Mouse (Mus musculus) heart, postnatal 0 days (tissue): Measurements from ENCODE around the gene Ksr2. TPM values are rescaled to one million over a fixed set of nuclear protein-coding genes. Genes with fewer than 3 reads are reported as not detected.

ENCODE experiments used
- ATAC-seq: fragments of 200-750 bp; cut with Nextera tagmentation; 2 replicates; pipeline ENCODE4 v1.8.0; 2017; ENCODE audit warnings: low read depth, moderate number of reproducible peaks, moderate library complexity; ENCODE audit not compliant: insufficient read depth
- DNase-seq: peaks from one replicate; pipeline ENCODE4 v3.0.0-alpha.2; 2016; ENCODE audit warnings: low spot score
- H3K27ac ChIP-seq: fragments of 300-500 bp; sonication (generic); 2 replicates; pipeline ENCODE4 v1.5.1; 2014; ENCODE audit warnings: low read depth, mild to moderate bottlenecking
- H3K27me3 ChIP-seq: fragments of 300-500 bp; sonication (generic); 2 replicates; pipeline ENCODE4 v1.6.1; 2014; ENCODE audit warnings: low read length, mixed read lengths; ENCODE audit not compliant: control insufficient read depth, insufficient read depth
- H3K36me3 ChIP-seq: fragments of 300-500 bp; sonication (generic); replicated peaks from 2 replicates; pipeline ENCODE4 v1.6.1; 2014; ENCODE audit warnings: low read length, mixed read lengths; ENCODE audit not compliant: control insufficient read depth, insufficient read depth
- H3K4me1 ChIP-seq: fragments of 300-500 bp; sonication (generic); 2 replicates; pipeline ENCODE4 v1.6.1; 2014; ENCODE audit warnings: antibody characterized with exemption; ENCODE audit not compliant: control insufficient read depth, insufficient read depth
- H3K4me2 ChIP-seq: fragments of 300-500 bp; sonication (generic); 2 replicates; pipeline ENCODE4 v1.6.1; 2014; ENCODE audit warnings: low read depth, mild to moderate bottlenecking, low read length, moderate library complexity
- H3K4me3 ChIP-seq: fragments of 300-500 bp; sonication (generic); 2 replicates; pipeline ENCODE4 v1.5.1; 2014; ENCODE audit warnings: low read depth, low read length
- H3K9ac ChIP-seq: fragments of 300-500 bp; sonication (generic); replicated peaks from 2 replicates; pipeline ENCODE4 v1.6.1; 2014; ENCODE audit warnings: low read depth, low read length, mixed read lengths
- H3K9me3 ChIP-seq: fragments of 300-500 bp; sonication (generic); replicated peaks from 2 replicates; pipeline ENCODE4 v1.6.1; 2016; ENCODE audit warnings: low read length; ENCODE audit not compliant: control insufficient read depth
- CTCF ChIP-seq: IDR thresholded peaks from 2 replicates; pipeline ENCODE4 v1.5.1; 2016; ENCODE audit warnings: antibody characterized with exemption, control low read depth, low read depth
- EP300 ChIP-seq: IDR thresholded peaks from 2 replicates; pipeline ENCODE4 v1.6.1; 2016; ENCODE audit warnings: antibody characterized with exemption, low read depth
- WGBS: fragments of 180-500 bp; shearing (Covaris S2); extraction: QIAGEN DNeasy Blood & Tissue Kit; methylation state at CpG from one replicate; pipeline ENCODE4 v1.1.7; 2014; 5-methylcytosine and 5-hydroxymethylcytosine counted together
- polyA plus RNA-seq: library from polyadenylated mRNA; unstranded; fragments of >200 nt; fragmentation: Nextera tagmentation; extraction: Ambion mirVana; gene quantifications from 2 replicates; pipeline ENCODE4 v1.2.1, GENCODE M21; 2015
- total RNA-seq: library from RNA; depleted of rRNA; stranded (reverse); fragments of >200 nt; gene quantifications from 2 replicates; pipeline ENCODE4 v1.2.3, GENCODE M21; 2014; ENCODE audit warnings: low replicate concordance

The Ksr2 gene
- total and polyA plus RNA-seq, 2 experiments from 2014 or later, result under 0.01 TPM; not detected in 1

DNA sequence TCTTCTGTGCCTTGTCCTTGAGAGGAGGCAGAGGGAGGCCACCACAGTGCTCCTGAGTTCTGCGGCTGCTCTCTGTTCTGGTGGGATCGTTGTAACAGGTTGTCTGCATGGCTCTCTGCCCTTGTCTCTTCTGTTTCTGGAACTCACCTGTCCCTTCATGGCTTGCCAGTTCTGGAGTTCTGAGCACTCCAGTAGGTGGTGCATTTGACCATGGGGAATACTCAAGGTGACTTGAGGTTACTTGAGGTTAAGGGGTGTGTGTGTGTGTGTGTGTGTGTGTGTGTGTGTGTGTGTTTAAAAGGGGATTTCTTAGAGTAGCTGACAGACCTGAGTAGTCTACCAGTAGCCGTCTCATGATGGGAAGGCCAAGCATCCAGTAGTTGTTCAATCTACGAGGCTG lies 55.2 kb downstream of the Ksr2 start:
- DNase-seq, result no peak
- TF ChIP-seq CTCF (no peak), EP300 (no peak)
- H3K4me3 ChIP-seq, result no peak overlapping the region
- no peaks in the 10 kb centered on the region for H3K4me1 ChIP-seq
- H3K27ac ChIP-seq, result no peak overlapping the region
- WGBS, result 84% methylated on average over 4 of the region's 4 CpGs
- ATAC-seq, result no peak
- H3K4me2 ChIP-seq, result no peak overlapping the region
- no peaks in the 10 kb centered on the region for H3K36me3 ChIP-seq
- no peaks in the 10 kb centered on the region for H3K9me3 ChIP-seq
- no peaks in the 10 kb centered on the region for H3K27me3 ChIP-seq
- no peak overlapping the region for H3K9ac ChIP-seq

DNA sequence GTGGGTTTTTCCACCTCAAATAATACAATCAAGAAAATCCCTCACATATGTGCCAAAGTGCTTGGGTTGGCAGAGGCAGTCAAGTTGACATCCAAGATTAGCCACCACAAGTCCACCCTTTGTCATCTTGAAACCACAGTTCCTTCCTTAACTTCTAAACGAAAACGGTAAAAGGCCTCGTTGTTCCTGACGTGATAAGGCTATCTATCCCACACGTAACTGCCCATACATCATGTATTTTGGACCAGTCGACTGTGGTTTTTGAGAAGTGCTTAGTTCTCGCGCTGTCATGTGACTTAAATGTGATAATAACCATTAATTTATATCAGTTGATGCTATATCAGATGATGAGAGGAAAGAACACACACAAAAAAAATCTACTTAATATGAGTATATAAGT lies 55.8 kb downstream of the Ksr2 start:
- Histone ChIP-seq H3K4me2 (no peak overlapping the region), H3K4me1 (no peaks in the 10 kb centered on the region), H3K9me3 (no peaks in the 10 kb centered on the region), H3K4me3 (no peak overlapping the region), H3K27me3 (no peaks in the 10 kb centered on the region), H3K36me3 (no peaks in the 10 kb centered on the region), H3K9ac (no peak overlapping the region), H3K27ac (no peak overlapping the region)
- no peak for TF ChIP-seq EP300
- TF ChIP-seq CTCF, result no peak
- no peak for ATAC-seq
- 60% methylated on average over 8 of the region's 8 CpGs for WGBS
- no peak for DNase-seq

DNA sequence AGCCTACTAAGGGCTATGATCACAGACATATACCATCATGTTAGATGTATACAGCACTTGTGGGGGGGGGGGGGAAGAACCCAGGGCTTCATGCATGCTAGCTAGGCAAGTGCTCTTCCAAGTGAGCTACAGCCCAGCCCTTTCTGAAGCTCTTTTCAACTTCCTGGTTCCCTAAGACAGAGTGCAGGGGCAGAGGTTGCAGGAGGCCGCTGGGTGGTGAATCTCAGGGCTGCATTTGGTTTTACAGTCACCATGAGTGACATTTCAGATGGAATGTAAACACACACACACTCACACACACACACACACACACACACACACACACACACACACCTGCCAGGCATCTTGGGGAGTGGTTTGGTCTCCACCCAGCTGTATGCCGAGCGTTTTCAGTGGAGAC lies 67.4 kb downstream of the Ksr2 start:
- 60% methylated on average over 3 of the region's 3 CpGs for WGBS
- H3K9me3 ChIP-seq, result no peaks in the 10 kb centered on the region
- H3K27me3 ChIP-seq, result no peaks in the 10 kb centered on the region
- DNase-seq (no peak), ATAC-seq (no peak)
- no peaks in the 10 kb centered on the region for H3K36me3 ChIP-seq
- H3K4me1 ChIP-seq, result no peaks in the 10 kb centered on the region
- TF ChIP-seq CTCF (no peak), EP300 (no peak)
- H3K27ac ChIP-seq, result no peak overlapping the region
- H3K4me2 ChIP-seq, result no peak overlapping the region
- no peak overlapping the region for H3K9ac ChIP-seq
- H3K4me3 ChIP-seq, result no peak overlapping the region

DNA sequence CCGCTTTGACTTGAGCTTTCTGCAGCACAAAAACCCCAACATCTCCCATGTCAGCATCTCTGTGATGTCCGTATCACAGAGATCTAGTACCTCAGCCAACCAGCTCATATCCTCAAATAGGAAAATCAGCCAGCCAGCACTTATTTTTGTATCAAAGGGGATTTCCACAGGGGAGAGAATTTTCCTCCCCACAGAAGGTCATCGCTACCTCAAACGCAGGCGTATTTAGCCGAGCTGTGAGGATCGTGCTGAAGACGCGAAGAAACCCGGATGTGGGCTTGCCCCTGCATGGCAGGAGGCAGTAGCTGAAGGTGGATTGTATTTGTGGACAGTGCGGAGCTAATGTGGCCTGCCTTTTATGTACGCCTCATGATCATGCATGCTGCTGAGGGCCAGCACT lies 67.8 kb downstream of the Ksr2 start:
- Histone ChIP-seq H3K9ac (no peak overlapping the region), H3K27me3 (no peaks in the 10 kb centered on the region), H3K36me3 (no peaks in the 10 kb centered on the region), H3K9me3 (no peaks in the 10 kb centered on the region), H3K27ac (no peak overlapping the region), H3K4me3 (no peak overlapping the region), H3K4me2 (no peak overlapping the region), H3K4me1 (no peaks in the 10 kb centered on the region)
- DNase-seq (no peak), ATAC-seq (no peak)
- 78% methylated on average over 12 of the region's 12 CpGs for WGBS
- TF ChIP-seq EP300 (no peak), CTCF (no peak)

DNA sequence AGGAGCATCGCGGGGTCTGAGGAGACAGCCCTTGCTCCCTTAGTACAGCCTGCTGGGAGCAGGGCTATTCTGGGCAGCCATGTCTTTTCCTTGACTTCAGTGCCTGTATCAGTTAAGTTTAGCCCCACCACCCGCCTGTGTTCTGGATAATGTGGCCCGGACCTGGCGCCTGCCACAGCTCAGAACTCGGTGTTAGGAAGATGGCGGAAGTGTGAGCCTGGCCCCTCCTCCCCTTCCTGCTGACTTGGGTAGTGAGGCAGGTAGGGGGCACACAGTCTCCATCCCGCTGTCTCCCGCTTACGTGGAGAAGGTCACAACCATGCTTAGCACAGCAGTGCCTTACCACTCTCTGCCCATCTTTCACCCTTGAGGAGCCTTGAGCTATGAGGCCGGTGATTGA lies 68.2 kb downstream of the Ksr2 start:
- Histone ChIP-seq H3K9ac (no peak overlapping the region), H3K9me3 (no peaks in the 10 kb centered on the region), H3K4me1 (no peaks in the 10 kb centered on the region), H3K27me3 (no peaks in the 10 kb centered on the region), H3K36me3 (no peaks in the 10 kb centered on the region), H3K4me2 (no peak overlapping the region), H3K27ac (no peak overlapping the region), H3K4me3 (no peak overlapping the region)
- DNase-seq (no peak), ATAC-seq (no peak)
- WGBS, result 59% methylated on average over 11 of the region's 11 CpGs
- no peak for TF ChIP-seq CTCF

DNA sequence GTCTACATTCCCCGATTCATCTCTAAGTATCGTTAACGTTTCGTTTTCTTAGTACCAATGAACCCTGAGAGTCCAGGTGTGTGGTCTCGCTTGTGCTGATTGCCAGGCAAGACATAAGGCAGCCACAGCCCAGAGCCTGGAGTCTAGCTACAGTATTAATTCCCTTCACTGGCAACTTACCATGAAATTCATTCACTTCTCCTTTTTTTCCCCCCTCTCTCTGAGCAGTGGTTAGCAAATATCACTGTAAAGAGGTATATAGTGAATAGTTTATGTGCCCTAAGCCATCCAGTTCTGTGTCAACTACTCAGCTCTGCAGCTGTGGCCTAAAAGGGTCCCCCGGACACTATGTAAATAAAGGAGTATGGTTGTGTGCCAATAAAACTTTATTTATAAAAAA lies 71.6 kb downstream of the Ksr2 start:
- Histone ChIP-seq H3K36me3 (no peaks in the 10 kb centered on the region), H3K9me3 (no peaks in the 10 kb centered on the region), H3K27ac (no peak overlapping the region), H3K4me3 (no peak overlapping the region), H3K27me3 (no peaks in the 10 kb centered on the region), H3K4me1 (no peaks in the 10 kb centered on the region), H3K4me2 (no peak overlapping the region), H3K9ac (no peak overlapping the region)
- no peak for TF ChIP-seq CTCF
- no peak for TF ChIP-seq EP300
- 59% methylated on average over 6 of the region's 6 CpGs for WGBS
- ATAC-seq (no peak), DNase-seq (no peak)
